Mouse (Mus musculus) thymus, adult 2 months (tissue): ENCODE measurements at regions not wholly inside any gene's neighbourhood (a gene's known extent, or its start where the extent isn't known, plus 50 kb on each side); places are given as distances from the start of the nearest gene placed in this dataset.

ENCODE experiments used
- DNase-seq: peaks from one replicate; pipeline ENCODE4 v3.0.0; 2021
- H3K27ac ChIP-seq: fragments of 200-500 bp; 2 replicates; pipeline ENCODE4 v1.5.1; 2012; ENCODE audit warnings: low read length, control low read depth; ENCODE audit not compliant: control insufficient read depth, insufficient read depth
- H3K27me3 ChIP-seq: fragments of 200-500 bp; 2 replicates; pipeline ENCODE4 v1.6.1; 2012; ENCODE audit warnings: mild to moderate bottlenecking, low read length, moderate library complexity, mixed read lengths; ENCODE audit not compliant: control insufficient read depth, insufficient read depth
- H3K36me3 ChIP-seq: fragments of 200-500 bp; 2 replicates; pipeline ENCODE4 v1.6.1; 2012; ENCODE audit warnings: mild to moderate bottlenecking, low read length, moderate library complexity; ENCODE audit not compliant: control insufficient read depth, insufficient read depth
- H3K4me1 ChIP-seq: fragments of 200-500 bp; replicated peaks from 2 replicates; pipeline ENCODE4 v1.6.1; 2012; ENCODE audit warnings: low read length; ENCODE audit not compliant: control insufficient read depth, insufficient read depth
- H3K4me3 ChIP-seq: fragments of 200-500 bp; 2 replicates; pipeline ENCODE4 v1.5.1; 2012; ENCODE audit warnings: mild to moderate bottlenecking, low read length, control low read depth, moderate library complexity; ENCODE audit not compliant: control insufficient read depth, insufficient read depth
- CTCF ChIP-seq: fragments of 200-500 bp; IDR thresholded peaks from 2 replicates; pipeline ENCODE4 v1.5.1; 2012; ENCODE audit warnings: mild to moderate bottlenecking, control low read depth, low read length, moderate library complexity, borderline replicate concordance; ENCODE audit not compliant: control insufficient read depth, poor library complexity, insufficient read depth; ENCODE audit errors: extremely low read depth
- POLR2A ChIP-seq: fragments of 200-500 bp; IDR thresholded peaks from 2 replicates; pipeline ENCODE4 v1.6.1; 2012; ENCODE audit warnings: mild to moderate bottlenecking, low read length, control low read depth, moderate library complexity; ENCODE audit not compliant: control insufficient read depth, poor library complexity, insufficient read depth; ENCODE audit errors: extremely low read depth
- WGBS: fragments of 180-500 bp; shearing (Covaris S2); methylation state at CpG from one replicate; pipeline ENCODE4 v1.1.7; 2018; 5-methylcytosine and 5-hydroxymethylcytosine counted together

DNA sequence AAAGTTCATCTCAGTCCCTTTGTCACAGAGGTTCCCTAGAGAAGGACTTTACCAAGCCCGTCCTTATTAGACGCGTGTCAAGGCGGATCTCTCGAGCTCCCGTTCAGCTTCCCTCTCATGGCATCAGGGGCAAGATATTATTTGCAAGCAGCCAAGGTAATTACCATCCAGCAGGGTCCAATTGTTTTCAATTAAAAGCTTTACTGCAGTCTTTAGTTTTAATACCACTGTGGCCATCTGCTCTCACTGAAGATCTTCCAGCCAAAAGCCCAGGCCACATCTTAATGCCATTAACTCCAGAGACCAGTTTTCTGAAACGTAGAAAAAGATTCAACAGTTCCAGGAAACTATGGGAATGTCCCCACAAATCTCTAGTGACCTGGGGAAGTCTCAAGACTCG lies 191.1 kb downstream of the Qk start:
- DNase-seq: no peak
- Histone ChIP-seq H3K27ac (no peak overlapping the region), H3K4me1 (no peaks in the 10 kb centered on the region), H3K4me3 (no peak overlapping the region), H3K27me3 (no peaks in the 10 kb centered on the region), H3K36me3 (no peaks in the 10 kb centered on the region)
- no peak for TF ChIP-seq CTCF
- TF ChIP-seq POLR2A: no peak
- 91% methylated on average over 8 of the region's 8 CpGs for WGBS

DNA sequence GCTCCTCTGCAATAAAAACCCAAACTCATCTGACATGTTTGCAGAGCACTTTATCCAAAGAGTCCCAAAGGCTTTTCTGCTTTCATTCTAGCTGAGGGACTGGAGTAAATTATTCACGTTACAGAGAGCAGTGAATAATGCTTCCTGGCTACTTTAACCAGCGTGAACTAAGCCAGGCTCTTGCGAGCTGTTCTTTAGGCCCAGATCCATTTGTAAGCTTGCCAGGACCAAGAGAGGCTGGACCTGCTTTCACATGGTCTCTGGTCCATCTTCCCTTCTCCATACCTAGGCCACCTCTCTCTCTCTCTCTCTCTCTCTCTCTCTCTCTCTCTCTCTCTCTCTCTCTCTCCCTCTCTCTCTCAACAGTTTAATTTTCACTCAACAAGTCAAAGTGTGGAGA lies 197.2 kb downstream of the Qk start:
- 88% methylated on average over 3 of the region's 3 CpGs for WGBS
- TF ChIP-seq CTCF (no peak), POLR2A (no peak)
- no peaks in the 10 kb centered on the region for H3K36me3 ChIP-seq
- no peak for DNase-seq
- no peak overlapping the region for H3K4me3 ChIP-seq
- no peak overlapping the region for H3K27ac ChIP-seq
- H3K27me3 ChIP-seq: no peaks in the 10 kb centered on the region
- no peaks in the 10 kb centered on the region for H3K4me1 ChIP-seq

DNA sequence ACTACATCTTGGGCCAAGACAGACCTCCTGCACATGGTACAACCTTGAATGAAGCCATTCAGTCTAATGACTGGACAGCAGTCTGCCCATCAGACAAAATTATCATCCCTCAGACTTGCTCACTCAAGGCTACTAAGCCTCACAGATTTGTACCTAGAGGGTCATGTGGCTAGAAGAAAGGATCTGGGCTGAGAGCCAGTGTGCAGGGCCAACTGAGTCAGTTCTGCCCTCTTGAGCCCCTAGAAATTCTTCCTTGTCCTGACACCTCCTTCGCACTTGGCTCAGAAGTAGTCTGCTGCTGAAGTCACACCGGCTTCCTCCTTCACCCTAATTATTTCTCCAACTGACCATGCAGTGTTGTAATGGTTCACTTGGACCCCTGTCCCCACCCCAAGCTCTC lies 207.5 kb downstream of the Qk start:
- no peak overlapping the region for H3K4me3 ChIP-seq
- no peak overlapping the region for H3K27ac ChIP-seq
- DNase-seq: no peak
- H3K4me1 ChIP-seq: no peaks in the 10 kb centered on the region
- 98% methylated on average over 2 of the region's 2 CpGs for WGBS
- no peaks in the 10 kb centered on the region for H3K36me3 ChIP-seq
- no peak for TF ChIP-seq CTCF
- no peak for TF ChIP-seq POLR2A
- H3K27me3 ChIP-seq: no peaks in the 10 kb centered on the region

DNA sequence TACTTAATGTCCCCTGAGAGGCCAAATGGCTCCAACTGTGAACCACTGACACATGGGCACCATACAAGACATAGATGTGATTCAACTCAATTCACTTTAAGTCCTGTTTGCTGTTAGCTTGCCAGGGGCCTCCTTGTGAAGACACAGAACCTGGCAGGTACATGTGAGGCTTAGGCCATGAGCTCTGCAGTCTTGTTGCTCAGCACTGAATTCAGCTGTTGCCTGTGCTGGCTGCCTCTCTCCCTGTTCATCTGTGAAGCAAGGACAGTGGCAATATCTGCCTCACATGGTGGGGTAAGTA lies 209.3 kb downstream of the Qk start:
- Histone ChIP-seq H3K4me3 (no peak overlapping the region), H3K27ac (no peak overlapping the region), H3K36me3 (no peaks in the 10 kb centered on the region), H3K27me3 (no peaks in the 10 kb centered on the region), H3K4me1 (no peaks in the 10 kb centered on the region)
- no peak for TF ChIP-seq CTCF
- TF ChIP-seq POLR2A: no peak
- DNase-seq: no peak

- H3K4me3 ChIP-seq: no peak overlapping the region
- no peaks in the 10 kb centered on the region for H3K36me3 ChIP-seq
- TF ChIP-seq POLR2A (no peak), CTCF (no peak)
- no peak overlapping the region for H3K27ac ChIP-seq
- no peak for DNase-seq
- no peaks in the 10 kb centered on the region for H3K27me3 ChIP-seq
- WGBS: 87% methylated on average over 8 of the region's 8 CpGs
- H3K4me1 ChIP-seq: no peaks in the 10 kb centered on the region
Measured at GRCm38 (mm10) chr17:10109511-10110374, 209.9 kb downstream of the Qk start.

DNA sequence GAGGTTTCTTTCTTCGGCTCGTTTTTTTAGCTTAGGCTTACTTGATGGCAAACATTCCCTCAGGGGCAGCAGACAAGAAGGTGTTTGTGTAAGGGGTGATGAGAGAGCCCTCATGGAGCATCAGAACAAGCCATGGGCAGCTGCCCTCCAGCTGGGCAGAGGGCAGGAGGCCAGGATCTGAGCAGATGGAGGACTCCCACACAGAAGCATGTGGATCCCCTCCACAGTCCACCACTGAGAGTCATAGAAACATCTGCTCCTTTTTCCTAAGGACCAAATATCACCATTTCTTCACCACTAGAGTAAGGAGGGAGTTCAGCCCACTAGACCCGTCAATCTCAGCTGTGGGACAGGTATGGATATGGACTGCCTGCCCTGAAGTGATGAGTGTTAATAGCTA lies 214.4 kb downstream of the Qk start:
- TF ChIP-seq CTCF: no peak
- TF ChIP-seq POLR2A: no peak
- 92% methylated on average over 3 of the region's 3 CpGs for WGBS

DNA sequence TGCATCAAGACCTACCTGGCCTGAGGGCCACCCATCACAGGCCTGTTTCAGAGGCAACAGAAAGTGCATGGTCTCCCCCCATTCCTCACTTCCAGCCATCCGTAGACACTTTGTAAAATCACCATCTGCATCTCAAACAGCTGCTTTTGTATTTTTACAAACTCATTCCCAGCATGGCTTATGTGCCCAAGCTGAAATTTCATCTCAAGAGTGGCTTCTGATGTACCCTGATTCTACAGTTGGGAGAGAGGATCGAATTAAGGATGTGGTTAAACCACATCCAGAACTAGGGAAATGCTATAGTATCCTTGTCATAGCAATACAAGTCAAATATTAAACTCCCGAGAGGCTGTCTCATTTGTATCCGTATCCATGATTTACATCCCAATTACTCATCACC lies 221.5 kb downstream of the Qk start:
- TF ChIP-seq POLR2A (no peak), CTCF (no peak)
- no peak overlapping the region for H3K27ac ChIP-seq
- peaks cover 8% of the 10 kb centered on the region for H3K4me1 ChIP-seq
- H3K27me3 ChIP-seq: no peaks in the 10 kb centered on the region
- no peaks in the 10 kb centered on the region for H3K36me3 ChIP-seq
- 70% methylated on average over 4 of the region's 4 CpGs for WGBS
- H3K4me3 ChIP-seq: no peak overlapping the region
- no peak for DNase-seq

More for the DNA sequence above, 214.4 kb downstream of the Qk start:
- Histone ChIP-seq H3K4me3 (no peak overlapping the region), H3K27ac (no peak overlapping the region), H3K27me3 (no peaks in the 10 kb centered on the region), H3K4me1 (no peaks in the 10 kb centered on the region), H3K36me3 (no peaks in the 10 kb centered on the region)
- DNase-seq: no peak
